Mouse (Mus musculus) bone marrow macrophage, adult 2 months (primary cell): ENCODE results near the gene Slc25a17.

ENCODE experiments used
- CTCF ChIP-seq: IDR thresholded peaks from 2 replicates; pipeline ENCODE4 v1.5.1; 2012; ENCODE audit warnings: low read depth, mild to moderate bottlenecking, low read length, moderate library complexity
- POLR2A ChIP-seq: IDR thresholded peaks from 2 replicates; pipeline ENCODE4 v1.6.1; 2012; ENCODE audit warnings: mild to moderate bottlenecking, low read depth, low read length, borderline replicate concordance

DNA sequence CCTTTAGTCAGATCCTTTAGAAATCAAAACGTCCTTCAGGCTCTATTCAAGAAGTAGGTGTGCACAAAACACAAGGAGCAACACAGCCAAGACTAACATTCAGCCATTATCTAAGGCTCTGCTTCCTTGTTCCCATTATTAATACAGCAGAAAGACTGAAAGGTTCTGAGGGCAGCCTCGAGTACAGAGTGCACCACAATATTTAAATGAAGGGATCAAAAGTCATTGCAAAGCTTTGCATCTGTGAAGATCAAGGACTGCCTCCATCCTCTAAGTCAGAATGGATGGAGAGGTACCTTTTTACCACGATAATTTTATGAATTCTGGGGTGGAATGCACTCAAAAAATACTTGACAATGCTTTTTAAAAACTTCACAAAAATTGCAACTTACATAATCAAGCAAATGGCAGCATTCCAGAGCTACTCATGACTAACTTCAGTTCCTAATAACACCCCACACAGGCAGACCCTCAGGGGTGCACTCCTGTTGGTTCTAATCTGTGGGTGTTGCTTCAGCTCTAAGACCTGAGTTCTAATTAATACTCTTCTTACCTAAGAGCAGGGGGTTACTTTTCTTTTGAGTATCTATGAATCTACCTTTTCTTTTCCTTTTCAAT lies 29.7 kb downstream of the Slc25a17 start:
- TF ChIP-seq POLR2A, result no peak
- TF ChIP-seq CTCF, result no peak
